Mouse (Mus musculus): ENCODE results near the gene Lysmd4. TPM values are rescaled to one million over a fixed set of nuclear protein-coding genes. Genes with fewer than 3 reads are reported as not detected.

Lysmd4 gene
- polyA plus RNA-seq, 1 experiment from 2014 or later = 8.5 TPM

DNA sequence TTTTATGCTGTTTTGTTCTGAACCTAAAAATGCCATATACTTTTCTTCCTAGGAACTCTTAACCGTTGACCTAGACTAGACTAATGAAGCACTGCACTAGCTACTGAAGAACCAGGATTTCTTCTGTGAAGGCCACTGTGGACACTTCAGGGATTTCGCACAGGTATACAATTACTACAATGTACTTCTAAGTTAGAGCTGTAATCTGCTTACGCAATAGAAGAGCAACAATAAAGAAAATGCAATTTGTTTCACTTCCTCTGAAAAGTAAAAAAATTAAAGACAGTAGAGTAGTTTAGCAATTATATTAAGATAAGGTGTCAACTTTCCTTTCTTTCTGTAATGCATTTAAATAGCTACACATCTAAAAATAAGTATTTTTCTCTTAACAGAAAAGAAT, 84.7 kb downstream of the Lysmd4 start:
- DNase-seq (ENCODE audit: low spot score) = no peak
- H3K4me1 ChIP-seq = no peaks in the 10 kb centered on the region
- no peak overlapping the region for H3K4me3 ChIP-seq
- H3K27ac ChIP-seq = no peak overlapping the region
- H3K36me3 ChIP-seq = peaks cover 7% of the 10 kb centered on the region; the same call in 1 of the 2 replicates
- no peaks in the 10 kb centered on the region for H3K9me3 ChIP-seq
- WGBS = 97% methylated on average over 3 of the region's 3 CpGs
- no peaks in the 10 kb centered on the region for H3K27me3 ChIP-seq (ENCODE audit: insufficient read depth, poor library complexity, severe bottlenecking)

DNA sequence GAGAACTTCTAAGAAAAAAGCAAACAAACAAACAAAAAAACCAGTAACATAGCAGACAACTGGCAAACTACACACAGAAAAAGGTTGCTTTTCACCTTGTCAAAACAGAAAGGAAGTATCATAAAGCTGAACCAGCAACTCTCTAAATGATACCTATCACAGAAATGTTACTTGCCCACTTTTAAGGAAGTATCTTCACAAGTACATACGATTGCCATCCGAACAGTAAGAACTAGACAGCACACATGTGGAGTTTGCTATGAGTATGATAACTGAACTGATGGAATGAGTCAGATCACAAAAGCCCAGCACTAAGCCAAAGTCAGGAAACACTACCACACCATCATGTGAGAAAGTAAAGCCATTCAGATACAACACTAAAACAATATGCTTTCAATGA, 85.8 kb downstream of the Lysmd4 start:
- Histone ChIP-seq H3K4me3 (no peak overlapping the region), H3K4me1 (no peaks in the 10 kb centered on the region), H3K27ac (no peak overlapping the region), H3K36me3 (peaks cover 7% of the 10 kb centered on the region; the same call in 1 of the 2 replicates), H3K9me3 (no peaks in the 10 kb centered on the region), H3K27me3 (ENCODE audit: insufficient read depth, poor library complexity, severe bottlenecking) (no peaks in the 10 kb centered on the region)
- DNase-seq (ENCODE audit: low spot score) = no peak
- WGBS = 90% methylated on average over 2 of the region's 2 CpGs

DNA sequence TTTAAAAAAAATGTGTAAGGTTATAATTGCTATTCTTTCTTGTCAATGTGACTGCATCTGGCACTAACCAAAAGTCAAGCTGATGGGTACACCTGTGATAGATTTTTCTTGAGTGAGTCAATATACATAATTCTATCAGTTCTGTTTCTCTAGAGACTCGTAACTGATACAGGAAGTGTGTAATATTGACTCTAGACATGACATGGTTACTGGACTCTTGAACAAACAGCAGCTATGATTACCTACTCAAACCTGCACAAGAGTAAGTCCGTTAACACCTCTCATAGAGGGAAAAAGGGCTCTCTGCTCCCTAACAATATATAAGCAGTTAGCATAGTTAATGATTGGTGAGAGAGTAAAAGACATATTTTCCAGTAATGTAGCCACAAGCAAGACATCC, 87.8 kb downstream of the Lysmd4 start:
- Histone ChIP-seq H3K4me3 (no peak overlapping the region), H3K36me3 (peaks cover 9% of the 10 kb centered on the region; the same call in 1 of the 2 replicates), H3K27ac (no peak overlapping the region), H3K4me1 (no peaks in the 10 kb centered on the region), H3K9me3 (no peaks in the 10 kb centered on the region), H3K27me3 (ENCODE audit: insufficient read depth, poor library complexity, severe bottlenecking) (no peaks in the 10 kb centered on the region)
- WGBS = 89% methylated on average over 2 of the region's 2 CpGs
- DNase-seq (ENCODE audit: low spot score) = no peak

DNA sequence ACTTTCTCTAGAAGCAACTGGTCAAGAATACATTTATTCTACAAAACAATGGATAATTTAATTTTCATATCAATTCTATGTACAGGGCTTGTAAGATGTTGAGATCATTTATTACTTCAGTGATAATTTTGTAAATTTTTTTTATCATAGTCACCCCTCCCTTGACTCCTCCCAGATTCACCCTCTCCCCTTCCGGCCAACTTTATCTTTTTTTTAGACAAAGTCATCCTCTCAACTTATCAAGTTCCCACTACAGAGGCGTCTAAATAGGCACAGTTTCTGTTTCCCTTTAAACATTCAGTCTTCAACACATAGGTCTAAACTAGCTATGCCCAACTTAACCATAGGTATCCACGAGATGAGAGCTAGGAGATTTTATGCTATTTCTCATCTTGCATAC, 90.9 kb downstream of the Lysmd4 start:
- DNase-seq (ENCODE audit: low spot score) = no peak
- Histone ChIP-seq H3K36me3 (peaks cover 9% of the 10 kb centered on the region; the same call in 1 of the 2 replicates), H3K9me3 (no peaks in the 10 kb centered on the region), H3K4me3 (no peak overlapping the region), H3K27ac (no peak overlapping the region), H3K4me1 (no peaks in the 10 kb centered on the region), H3K27me3 (ENCODE audit: insufficient read depth, poor library complexity, severe bottlenecking) (no peaks in the 10 kb centered on the region)
- 57% methylated on average over 3 of the region's 3 CpGs for WGBS

DNA sequence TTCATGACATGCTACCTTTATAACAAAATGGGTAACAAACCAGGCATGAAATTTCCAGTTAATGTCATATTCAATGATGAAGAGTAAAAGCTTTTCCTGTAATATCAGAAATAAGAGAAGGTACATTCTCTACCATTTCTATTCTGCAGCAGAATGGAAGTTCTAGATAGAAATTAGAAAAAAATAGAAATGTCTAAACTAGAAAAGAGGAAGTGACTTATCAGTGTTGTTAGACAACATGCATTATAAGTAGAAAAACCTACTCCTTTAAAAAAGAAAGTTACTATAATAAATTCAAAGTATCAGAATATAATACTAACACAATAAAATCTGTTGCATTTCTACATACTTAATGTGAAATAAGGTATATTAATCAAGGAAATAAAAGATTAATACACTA, 96.4 kb downstream of the Lysmd4 start:
- H3K9me3 ChIP-seq = no peaks in the 10 kb centered on the region
- H3K36me3 ChIP-seq = peaks cover 4% of the 10 kb centered on the region; the same call in 1 of the 2 replicates
- DNase-seq (ENCODE audit: low spot score) = no peak
- H3K27ac ChIP-seq = no peak overlapping the region
- H3K4me1 ChIP-seq = no peaks in the 10 kb centered on the region
- H3K27me3 ChIP-seq (ENCODE audit: insufficient read depth, poor library complexity, severe bottlenecking) = no peaks in the 10 kb centered on the region
- no peak overlapping the region for H3K4me3 ChIP-seq

DNA sequence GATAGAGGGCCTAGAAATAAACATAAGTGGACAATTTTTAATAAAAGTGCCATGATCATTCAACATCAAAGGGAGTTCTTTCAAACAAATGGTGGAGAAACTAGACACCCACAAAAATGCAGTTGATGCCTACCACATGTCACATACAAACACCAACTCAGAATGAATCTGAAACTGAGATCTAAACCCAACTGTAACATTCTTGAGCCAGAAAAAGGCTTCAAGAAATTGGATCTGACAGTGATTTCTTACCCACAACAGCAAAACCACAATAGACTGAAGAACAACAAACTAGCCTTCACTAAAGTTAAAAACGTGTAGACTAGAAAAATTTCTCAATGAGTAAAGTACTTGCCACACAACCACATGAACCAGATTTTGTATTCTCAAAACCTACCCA, 98.0 kb downstream of the Lysmd4 start:
- Histone ChIP-seq H3K4me3 (no peak overlapping the region), H3K27ac (no peak overlapping the region), H3K27me3 (ENCODE audit: insufficient read depth, poor library complexity, severe bottlenecking) (no peaks in the 10 kb centered on the region), H3K4me1 (no peaks in the 10 kb centered on the region), H3K36me3 (no peaks in the 10 kb centered on the region), H3K9me3 (no peaks in the 10 kb centered on the region)
- no peak for DNase-seq (ENCODE audit: low spot score)
- 73% methylated on average over 1 of the region's 1 CpGs for WGBS

DNA sequence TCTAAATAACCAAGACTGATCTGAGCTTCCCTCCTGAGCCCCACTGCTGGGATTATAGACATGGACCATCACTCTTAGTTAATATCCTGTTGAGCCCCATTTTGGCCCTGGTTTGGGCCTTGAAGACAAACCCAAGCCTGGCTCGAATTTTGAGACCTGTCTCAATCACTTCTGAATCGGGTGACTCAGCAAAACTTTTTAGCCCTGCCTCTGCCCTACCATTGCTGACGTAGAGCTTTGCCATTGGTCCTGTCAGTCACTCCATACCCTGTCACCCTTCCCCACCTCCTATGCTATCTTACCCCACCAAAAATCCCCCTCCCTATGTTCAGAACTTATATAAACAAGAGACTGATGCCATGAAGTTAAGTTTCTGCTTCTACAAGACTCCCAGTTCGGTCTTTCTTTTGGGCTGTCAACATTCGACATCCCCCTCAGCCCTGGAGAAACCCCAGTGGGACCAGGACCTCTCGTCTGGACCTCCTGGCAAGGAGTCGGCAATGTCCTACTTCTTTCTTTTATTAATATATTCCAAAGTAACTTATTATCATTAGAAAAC, 119.8 kb downstream of the Lysmd4 start:
- Histone ChIP-seq H3K27ac (no peak overlapping the region), H3K4me3 (no peak overlapping the region), H3K36me3 (peaks cover 13% of the 10 kb centered on the region), H3K27me3 (ENCODE audit: insufficient read depth, poor library complexity, severe bottlenecking) (no peaks in the 10 kb centered on the region), H3K4me1 (no peaks in the 10 kb centered on the region; the same call in 1 of the 2 replicates), H3K9me3 (no peaks in the 10 kb centered on the region)
- 83% methylated on average over 7 of the region's 7 CpGs for WGBS
- no peak for DNase-seq (ENCODE audit: low spot score)

DNA sequence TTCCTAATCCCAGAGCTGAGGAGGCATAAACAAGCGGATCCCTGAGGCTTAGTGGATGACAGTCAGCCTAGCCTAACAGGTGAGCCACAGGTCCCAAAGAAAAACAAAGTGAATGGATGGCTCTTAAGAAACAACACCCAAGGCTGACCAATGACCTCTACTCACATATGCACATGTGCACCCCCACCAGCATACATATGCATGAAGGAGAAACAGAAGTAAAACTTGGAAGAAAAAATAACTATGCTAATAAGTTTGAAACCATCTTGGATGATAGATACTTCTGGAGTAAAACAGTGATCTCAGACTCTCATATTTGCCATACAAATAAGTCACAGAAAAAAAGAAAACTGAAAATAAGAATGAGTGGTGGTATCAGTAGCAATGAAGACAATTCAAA, 122.1 kb downstream of the Lysmd4 start:
- WGBS = 86% methylated on average over 1 of the region's 1 CpGs
- H3K4me3 ChIP-seq = no peak overlapping the region
- no peak overlapping the region for H3K27ac ChIP-seq
- H3K27me3 ChIP-seq (ENCODE audit: insufficient read depth, poor library complexity, severe bottlenecking) = no peaks in the 10 kb centered on the region
- H3K4me1 ChIP-seq = no peaks in the 10 kb centered on the region; the same call in 1 of the 2 replicates
- no peak for DNase-seq (ENCODE audit: low spot score)
- no peaks in the 10 kb centered on the region for H3K9me3 ChIP-seq
- H3K36me3 ChIP-seq = peaks cover 13% of the 10 kb centered on the region

DNA sequence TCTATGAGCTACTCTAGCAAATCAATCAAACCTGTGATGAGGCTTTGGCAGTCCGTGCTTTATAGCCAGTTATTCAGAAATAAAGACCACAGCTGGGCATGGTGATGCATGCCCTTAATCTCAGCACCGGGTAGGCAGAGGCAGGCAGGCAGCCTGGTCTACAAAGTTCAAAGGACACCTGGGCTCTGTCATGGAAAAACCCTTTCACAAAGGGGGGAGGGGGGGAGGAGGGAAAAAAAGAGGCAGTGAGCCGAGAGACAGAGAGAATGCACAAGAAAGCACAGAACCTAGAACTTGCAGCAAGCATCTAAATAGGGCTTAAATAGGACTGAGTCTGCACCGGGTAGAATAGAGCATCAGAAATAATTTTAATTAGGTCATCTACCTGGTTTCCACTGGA, 130.6 kb downstream of the Lysmd4 start:
- WGBS = 76% methylated on average over 4 of the region's 4 CpGs
- H3K4me1 ChIP-seq = peaks cover 7% of the 10 kb centered on the region; the same call in 1 of the 2 replicates
- DNase-seq (ENCODE audit: low spot score) = no peak
- no peak overlapping the region for H3K27ac ChIP-seq
- no peak overlapping the region for H3K4me3 ChIP-seq
- no peaks in the 10 kb centered on the region for H3K9me3 ChIP-seq
- peaks cover 15% of the 10 kb centered on the region for H3K36me3 ChIP-seq
- no peaks in the 10 kb centered on the region for H3K27me3 ChIP-seq (ENCODE audit: insufficient read depth, poor library complexity, severe bottlenecking)

DNA sequence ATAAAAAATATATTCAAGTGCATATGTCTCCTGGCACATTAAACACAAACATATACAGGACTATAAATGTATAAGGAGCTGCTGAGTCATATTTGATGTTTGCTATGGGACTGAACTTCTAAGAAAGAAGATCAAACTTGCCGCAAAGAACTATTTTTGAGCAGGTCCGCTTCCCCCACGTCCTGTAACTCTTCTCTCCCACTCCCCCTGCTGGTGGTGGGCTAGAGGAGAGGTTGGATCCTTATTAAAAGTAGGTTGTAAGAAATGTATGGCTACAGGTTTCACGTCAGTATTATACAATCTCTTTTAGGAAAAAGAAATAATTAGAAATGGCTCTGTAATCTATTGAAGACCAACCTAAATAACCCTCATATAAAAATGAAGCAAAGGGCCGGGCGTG, 131.3 kb downstream of the Lysmd4 start:
- H3K9me3 ChIP-seq = no peaks in the 10 kb centered on the region
- no peaks in the 10 kb centered on the region for H3K27me3 ChIP-seq (ENCODE audit: insufficient read depth, poor library complexity, severe bottlenecking)
- H3K27ac ChIP-seq = no peak overlapping the region
- WGBS = 85% methylated on average over 6 of the region's 6 CpGs
- H3K4me3 ChIP-seq = no peak overlapping the region
- H3K36me3 ChIP-seq = peaks cover 15% of the 10 kb centered on the region
- DNase-seq (ENCODE audit: low spot score) = no peak
- peaks cover 7% of the 10 kb centered on the region; the same call in 1 of the 2 replicates for H3K4me1 ChIP-seq

DNA sequence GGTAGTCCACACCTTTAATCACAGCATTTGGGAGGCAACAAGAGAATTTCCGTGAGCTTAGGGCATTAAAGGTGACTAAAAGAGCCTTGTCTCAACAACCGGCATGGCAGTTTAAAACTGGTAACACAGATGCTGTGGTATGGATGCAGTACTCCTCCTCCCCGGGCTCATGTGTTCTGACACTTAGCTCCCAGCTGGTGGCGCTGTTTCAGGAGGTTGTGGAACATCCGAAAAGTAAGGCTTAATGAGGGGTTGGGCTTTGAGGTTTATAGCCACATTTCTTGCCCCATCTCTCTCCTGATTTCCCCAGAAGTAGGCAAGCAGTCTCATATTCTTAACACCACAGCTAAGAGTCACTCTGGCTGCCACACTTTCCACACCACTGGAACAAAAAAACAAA, 133.5 kb downstream of the Lysmd4 start:
- Histone ChIP-seq H3K4me3 (no peak overlapping the region), H3K9me3 (no peaks in the 10 kb centered on the region), H3K4me1 (peaks cover 7% of the 10 kb centered on the region; the same call in 1 of the 2 replicates), H3K27ac (no peak overlapping the region), H3K36me3 (peaks cover 15% of the 10 kb centered on the region), H3K27me3 (ENCODE audit: insufficient read depth, poor library complexity, severe bottlenecking) (no peaks in the 10 kb centered on the region)
- WGBS = 94% methylated on average over 5 of the region's 5 CpGs
- no peak for DNase-seq (ENCODE audit: low spot score)

Other genes with a start within 250 kb of the Lysmd4 start
- gene Mef2a, start 150.3 kb downstream of the Lysmd4 start, polyA plus RNA-seq (2016; fragmentation: Nextera tagmentation; extraction: Ambion mirVana) = 45.7 and 69.6 TPM in 2 replicates